Mouse (Mus musculus) heart, postnatal 0 days (tissue): ENCODE measurements at regions not wholly inside any gene's neighbourhood (a gene's known extent, or its start where the extent isn't known, plus 50 kb on each side); places are given as distances from the start of the nearest gene placed in this dataset.

Source experiments
- ATAC-seq: fragments of 200-750 bp; cut with Nextera tagmentation; 2 replicates; pipeline ENCODE4 v1.8.0; 2017; ENCODE audit warnings: low read depth, moderate number of reproducible peaks, moderate library complexity; ENCODE audit not compliant: insufficient read depth
- DNase-seq: peaks from one replicate; pipeline ENCODE4 v3.0.0-alpha.2; 2016; ENCODE audit warnings: low spot score
- H3K27ac ChIP-seq: fragments of 300-500 bp; sonication (generic); 2 replicates; pipeline ENCODE4 v1.5.1; 2014; ENCODE audit warnings: low read depth, mild to moderate bottlenecking
- H3K27me3 ChIP-seq: fragments of 300-500 bp; sonication (generic); 2 replicates; pipeline ENCODE4 v1.6.1; 2014; ENCODE audit warnings: low read length, mixed read lengths; ENCODE audit not compliant: control insufficient read depth, insufficient read depth
- H3K36me3 ChIP-seq: fragments of 300-500 bp; sonication (generic); replicated peaks from 2 replicates; pipeline ENCODE4 v1.6.1; 2014; ENCODE audit warnings: low read length, mixed read lengths; ENCODE audit not compliant: control insufficient read depth, insufficient read depth
- H3K4me1 ChIP-seq: fragments of 300-500 bp; sonication (generic); 2 replicates; pipeline ENCODE4 v1.6.1; 2014; ENCODE audit warnings: antibody characterized with exemption; ENCODE audit not compliant: control insufficient read depth, insufficient read depth
- H3K4me2 ChIP-seq: fragments of 300-500 bp; sonication (generic); 2 replicates; pipeline ENCODE4 v1.6.1; 2014; ENCODE audit warnings: low read depth, mild to moderate bottlenecking, low read length, moderate library complexity
- H3K4me3 ChIP-seq: fragments of 300-500 bp; sonication (generic); 2 replicates; pipeline ENCODE4 v1.5.1; 2014; ENCODE audit warnings: low read depth, low read length
- H3K9ac ChIP-seq: fragments of 300-500 bp; sonication (generic); replicated peaks from 2 replicates; pipeline ENCODE4 v1.6.1; 2014; ENCODE audit warnings: low read depth, low read length, mixed read lengths
- H3K9me3 ChIP-seq: fragments of 300-500 bp; sonication (generic); replicated peaks from 2 replicates; pipeline ENCODE4 v1.6.1; 2016; ENCODE audit warnings: low read length; ENCODE audit not compliant: control insufficient read depth
- CTCF ChIP-seq: IDR thresholded peaks from 2 replicates; pipeline ENCODE4 v1.5.1; 2016; ENCODE audit warnings: antibody characterized with exemption, control low read depth, low read depth
- EP300 ChIP-seq: IDR thresholded peaks from 2 replicates; pipeline ENCODE4 v1.6.1; 2016; ENCODE audit warnings: antibody characterized with exemption, low read depth
- WGBS: fragments of 180-500 bp; shearing (Covaris S2); extraction: QIAGEN DNeasy Blood & Tissue Kit; methylation state at CpG from one replicate; pipeline ENCODE4 v1.1.7; 2014; 5-methylcytosine and 5-hydroxymethylcytosine counted together

- Histone ChIP-seq H3K4me3 (no peak overlapping the region), H3K4me1 (no peaks in the 10 kb centered on the region), H3K36me3 (no peaks in the 10 kb centered on the region), H3K27me3 (no peaks in the 10 kb centered on the region), H3K9me3 (no peaks in the 10 kb centered on the region), H3K27ac (no peak overlapping the region), H3K9ac (no peak overlapping the region), H3K4me2 (peak overlapping the region; percentile 8; the same call in 1 of the 2 replicates)
- DNase-seq (no peak), ATAC-seq (no peak)
- 42% methylated on average over 12 of the region's 12 CpGs for WGBS
- no peak for TF ChIP-seq CTCF
- TF ChIP-seq EP300 = no peak
These were observed 594.7 kb downstream of the Efna5 start for GRCm38 (mm10) chr17:62286086-62287080.

GRCm38 (mm10) chr17:62280201-62280600 is 600.9 kb downstream of the Efna5 start:
- Histone ChIP-seq H3K27me3 (no peaks in the 10 kb centered on the region), H3K4me3 (no peak overlapping the region), H3K9ac (no peak overlapping the region), H3K9me3 (no peaks in the 10 kb centered on the region), H3K36me3 (no peaks in the 10 kb centered on the region), H3K4me2 (no peak overlapping the region), H3K4me1 (no peaks in the 10 kb centered on the region), H3K27ac (no peak overlapping the region)
- no peak for ATAC-seq
- 51% methylated on average over 3 of the region's 3 CpGs for WGBS
- TF ChIP-seq EP300 = no peak
- no peak for TF ChIP-seq CTCF
- no peak for DNase-seq

- H3K4me3 ChIP-seq = no peak overlapping the region
- ATAC-seq = no peak
- H3K9me3 ChIP-seq = no peaks in the 10 kb centered on the region
- no peak overlapping the region for H3K4me2 ChIP-seq
- no peak overlapping the region for H3K27ac ChIP-seq
- H3K9ac ChIP-seq = no peak overlapping the region
- 77% methylated on average over 7 of the region's 7 CpGs for WGBS
- H3K4me1 ChIP-seq = no peaks in the 10 kb centered on the region
- DNase-seq = no peak
- TF ChIP-seq EP300 (no peak), CTCF (no peak)
- H3K27me3 ChIP-seq = no peaks in the 10 kb centered on the region
- no peaks in the 10 kb centered on the region for H3K36me3 ChIP-seq
These were observed 609.7 kb downstream of the Efna5 start for GRCm38 (mm10) chr17:62271399-62271798.

- Histone ChIP-seq H3K4me2 (no peak overlapping the region), H3K4me1 (no peaks in the 10 kb centered on the region), H3K9me3 (no peaks in the 10 kb centered on the region), H3K27me3 (no peaks in the 10 kb centered on the region), H3K36me3 (no peaks in the 10 kb centered on the region), H3K27ac (no peak overlapping the region), H3K9ac (no peak overlapping the region), H3K4me3 (no peak overlapping the region)
- TF ChIP-seq EP300 (no peak), CTCF (no peak)
- DNase-seq (no peak), ATAC-seq (no peak)
- 80% methylated on average over 4 of the region's 4 CpGs for WGBS
These were observed 611.8 kb downstream of the Efna5 start for GRCm38 (mm10) chr17:62269279-62269678.

GRCm38 (mm10) chr17:62253448-62253847 is 627.7 kb downstream of the Efna5 start:
- H3K4me3 ChIP-seq = no peak overlapping the region
- no peaks in the 10 kb centered on the region for H3K27me3 ChIP-seq
- TF ChIP-seq CTCF = no peak
- TF ChIP-seq EP300 = no peak
- peak overlapping the region; percentile 38; the same call in 1 of the 2 replicates for H3K27ac ChIP-seq
- peak; percentile 75 for ATAC-seq
- H3K36me3 ChIP-seq = no peaks in the 10 kb centered on the region
- 12% methylated on average over 3 of the region's 3 CpGs for WGBS
- no peak overlapping the region for H3K9ac ChIP-seq
- no peak overlapping the region for H3K4me2 ChIP-seq
- peak; percentile 42 for DNase-seq
- no peaks in the 10 kb centered on the region for H3K9me3 ChIP-seq
- H3K4me1 ChIP-seq = no peaks in the 10 kb centered on the region

GRCm38 (mm10) chr17:62248011-62248410 is 633.1 kb downstream of the Efna5 start:
- Histone ChIP-seq H3K27ac (no peak overlapping the region), H3K4me1 (no peaks in the 10 kb centered on the region), H3K27me3 (no peaks in the 10 kb centered on the region), H3K9me3 (no peaks in the 10 kb centered on the region), H3K4me2 (no peak overlapping the region), H3K9ac (no peak overlapping the region), H3K4me3 (no peak overlapping the region), H3K36me3 (no peaks in the 10 kb centered on the region)
- 43% methylated on average over 3 of the region's 3 CpGs for WGBS
- TF ChIP-seq CTCF (no peak), EP300 (no peak)
- ATAC-seq = no peak
- DNase-seq = no peak
